Mouse (Mus musculus) cortical plate, adult 2 months (tissue): ENCODE measurements around the gene Irf5.

Source experiments
- CTCF ChIP-seq: fragments of 200-500 bp; IDR thresholded peaks from 2 replicates; pipeline ENCODE4 v1.5.1; 2011; ENCODE audit warnings: mild to moderate bottlenecking, control low read depth, low read length; ENCODE audit not compliant: insufficient read depth; ENCODE audit errors: extremely low read depth
- POLR2A ChIP-seq: fragments of 200-500 bp; IDR thresholded peaks from 2 replicates; pipeline ENCODE4 v1.6.1; 2011; ENCODE audit warnings: mild to moderate bottlenecking, low read length, control low read depth; ENCODE audit not compliant: insufficient read depth; ENCODE audit errors: extremely low read depth

- no peak for TF ChIP-seq CTCF
- TF ChIP-seq POLR2A: no peak
Measured at GRCm38 (mm10) chr6:29526281-29527251, at the start of gene Irf5.
